Mouse (Mus musculus) layer of hippocampus, postnatal 10 days (tissue): ENCODE data around the gene Krt26. TPM values are rescaled to one million over a fixed set of nuclear protein-coding genes. Genes with fewer than 3 reads are reported as not detected.

Experiments
- DNase-seq, 2 experiments: peaks; one replicate each; pipeline ENCODE4 v3.0.0; 2021; ENCODE audit warnings: low spot score in 2 of 2
- total RNA-seq, 2 experiments: library from RNA; stranded (reverse); gene quantifications; 2 replicates each; pipeline ENCODE4 v1.2.3; 2021

Gene Krt26
- total RNA-seq, 2 experiments from 2014 or later: 0.13 to 0.23 TPM

- DNase-seq: no peak
Observed at GRCm38 (mm10) chr11:99284833-99285312, 52.9 kb downstream of the Krt26 start, which contains the start of gene Krt24. TSS of gene Krt24 (minus strand) at chr11:99285262.

- no peak for DNase-seq
Observed at GRCm38 (mm10) chr11:99284011-99284410, 53.8 kb downstream of the Krt26 start.

- DNase-seq: no peak
Observed at GRCm38 (mm10) chr11:99283334-99283733, 54.4 kb downstream of the Krt26 start.

GRCm38 (mm10) chr11:99281116-99281515 is 56.6 kb downstream of the Krt26 start:
- DNase-seq: no peak

- no peak for DNase-seq
Observed at GRCm38 (mm10) chr11:99279986-99280385, 57.8 kb downstream of the Krt26 start.

Other genes starting within 250 kb of the Krt26 start
- gene Tns4, start 248.7 kb downstream of the Krt26 start, total RNA-seq: under 1 TPM; 0.09 to 0.11 TPM
- gene Ccr7, start 182.9 kb downstream of the Krt26 start, total RNA-seq: not detected
- gene Smarce1, start 106.9 kb downstream of the Krt26 start, total RNA-seq: 10 to 100 TPM; 90.7 to 93.3 TPM
- 10 to 100 TPM; 24.0 to 25.7 TPM for gene Krt222, start 93.9 kb downstream of the Krt26 start, total RNA-seq
- gene Krt24, start 52.7 kb downstream of the Krt26 start, total RNA-seq: not detected
- gene Krt25, start 15.0 kb downstream of the Krt26 start, total RNA-seq: not detected
- not detected for gene Krt27, start 13.1 kb upstream of the Krt26 start, total RNA-seq
- gene Krt28, start 36.9 kb upstream of the Krt26 start, total RNA-seq: under 1 TPM; 0.30 to 0.33 TPM
- 10 to 100 TPM; 14.3 to 14.8 TPM for gene Krt10, start 51.4 kb upstream of the Krt26 start, total RNA-seq
- gene Krt12, start 84.3 kb upstream of the Krt26 start, total RNA-seq: 1 to 10 TPM; 1.5 to 1.6 TPM
- not detected for gene Krt20, start 100.2 kb upstream of the Krt26 start, total RNA-seq
- not detected for gene Krt23, start 155.2 kb upstream of the Krt26 start, total RNA-seq
- gene Krt39, start 183.4 kb upstream of the Krt26 start, total RNA-seq: not detected
- not detected for gene Krt40, start 205.2 kb upstream of the Krt26 start, total RNA-seq
- gene Krtap3-3, start 212.9 kb upstream of the Krt26 start, total RNA-seq: not detected
- not detected for gene Krtap3-2, start 218.9 kb upstream of the Krt26 start, total RNA-seq
- gene Gm11939, start 221.5 kb upstream of the Krt26 start, total RNA-seq: not detected
- gene Krtap3-1, start 228.7 kb upstream of the Krt26 start, total RNA-seq: not detected
- not detected for gene Krtap1-5, start 243.1 kb upstream of the Krt26 start, total RNA-seq
- gene Krtap1-4, start 245.7 kb upstream of the Krt26 start, total RNA-seq: not detected